Mouse (Mus musculus): ENCODE measurements around the gene Il6st.

The Il6st gene

GRCm38 (mm10) chr13:112482525-112482924 is 18.7 kb downstream of the Il6st start:
- DNase-seq (ENCODE audit: low spot score) = no peak

- DNase-seq (ENCODE audit: low spot score) = no peak
These were observed 19.1 kb downstream of the Il6st start for GRCm38 (mm10) chr13:112483015-112483414.

GRCm38 (mm10) chr13:112486236-112486635 is 22.4 kb downstream of the Il6st start:
- no peak for DNase-seq (ENCODE audit: low spot score)

- DNase-seq (ENCODE audit: low spot score) = no peak
These were observed 22.8 kb downstream of the Il6st start for GRCm38 (mm10) chr13:112486676-112487075.

- no peak for DNase-seq (ENCODE audit: low spot score)
These were observed 26.2 kb downstream of the Il6st start for GRCm38 (mm10) chr13:112490036-112490435.

- no peak for DNase-seq (ENCODE audit: low spot score)
These were observed 27.9 kb downstream of the Il6st start for GRCm38 (mm10) chr13:112491636-112492284.

GRCm38 (mm10) chr13:112492285-112492678 is 28.4 kb downstream of the Il6st start:
- no peak for DNase-seq (ENCODE audit: low spot score)

- DNase-seq (ENCODE audit: low spot score) = no peak
These were observed 30.7 kb downstream of the Il6st start for GRCm38 (mm10) chr13:112494590-112494989.

- no peak for DNase-seq (ENCODE audit: low spot score)
These were observed 36.2 kb downstream of the Il6st start for GRCm38 (mm10) chr13:112500027-112500426.

GRCm38 (mm10) chr13:112500466-112500865 is 36.6 kb downstream of the Il6st start:
- no peak for DNase-seq (ENCODE audit: low spot score)

- DNase-seq (ENCODE audit: low spot score) = no peak
These were observed 40.0 kb downstream of the Il6st start for GRCm38 (mm10) chr13:112503846-112504245.

- DNase-seq (ENCODE audit: low spot score) = no peak
These were observed 41.6 kb downstream of the Il6st start for GRCm38 (mm10) chr13:112505436-112505835.

- DNase-seq (ENCODE audit: low spot score) = no peak
These were observed 42.9 kb downstream of the Il6st start for GRCm38 (mm10) chr13:112506766-112507165.

GRCm38 (mm10) chr13:112507691-112508090 is 43.8 kb downstream of the Il6st start:
- no peak for DNase-seq (ENCODE audit: low spot score)

GRCm38 (mm10) chr13:112508487-112508886 is 44.6 kb downstream of the Il6st start:
- DNase-seq (ENCODE audit: low spot score) = no peak

- peak; percentile 39 for DNase-seq (ENCODE audit: low spot score)
These were observed 45.6 kb downstream of the Il6st start for GRCm38 (mm10) chr13:112509465-112509864.

- DNase-seq (ENCODE audit: low spot score) = no peak
These were observed 46.8 kb downstream of the Il6st start for GRCm38 (mm10) chr13:112510437-112511212.

- no peak for DNase-seq (ENCODE audit: low spot score)
These were observed 47.4 kb downstream of the Il6st start for GRCm38 (mm10) chr13:112511261-112511660.

- DNase-seq (ENCODE audit: low spot score) = no peak
These were observed 47.9 kb downstream of the Il6st start for GRCm38 (mm10) chr13:112511810-112512209.

- DNase-seq (ENCODE audit: low spot score) = no peak
These were observed 49.0 kb downstream of the Il6st start for GRCm38 (mm10) chr13:112512824-112513223.

- no peak for DNase-seq (ENCODE audit: low spot score)
These were observed 50.7 kb downstream of the Il6st start for GRCm38 (mm10) chr13:112514546-112514945.

- DNase-seq (ENCODE audit: low spot score) = no peak
These were observed 58.4 kb downstream of the Il6st start for GRCm38 (mm10) chr13:112522261-112522660.

GRCm38 (mm10) chr13:112522896-112523295 is 59.0 kb downstream of the Il6st start:
- DNase-seq (ENCODE audit: low spot score) = no peak

All from left cerebral cortex, adult 11 months (tissue).